Mouse (Mus musculus) testis, adult 2 months (tissue): ENCODE results near the gene Dhh. TPM values are rescaled to one million over a fixed set of nuclear protein-coding genes. Genes with fewer than 3 reads are reported as not detected.

Source experiments
- H3K27ac ChIP-seq: fragments of 200-500 bp; 2 replicates; pipeline ENCODE4 v1.5.1; 2012; ENCODE audit warnings: low read depth, low read length; ENCODE audit not compliant: control insufficient read depth, insufficient read depth
- H3K27me3 ChIP-seq: fragments of 200-500 bp; 2 replicates; pipeline ENCODE4 v1.6.1; 2012; ENCODE audit warnings: mild to moderate bottlenecking, low read length, moderate library complexity; ENCODE audit not compliant: control insufficient read depth, insufficient read depth
- H3K36me3 ChIP-seq: fragments of 200-500 bp; 2 replicates; pipeline ENCODE4 v1.6.1; 2012; ENCODE audit warnings: mild to moderate bottlenecking, low read length; ENCODE audit not compliant: control insufficient read depth, insufficient read depth
- H3K4me1 ChIP-seq: fragments of 200-500 bp; 2 replicates; pipeline ENCODE4 v1.6.1; 2012; ENCODE audit warnings: low read length; ENCODE audit not compliant: control insufficient read depth, insufficient read depth
- H3K4me3 ChIP-seq: fragments of 200-500 bp; 2 replicates; pipeline ENCODE4 v1.5.1; 2012; ENCODE audit warnings: low read depth, mild to moderate bottlenecking, low read length, moderate library complexity, mixed read lengths; ENCODE audit not compliant: control insufficient read depth
- CTCF ChIP-seq: fragments of 200-500 bp; IDR thresholded peaks from 2 replicates; pipeline ENCODE4 v1.5.1; 2012; ENCODE audit warnings: low read depth, mild to moderate bottlenecking, inconsistent platforms, low read length, moderate library complexity; ENCODE audit not compliant: control insufficient read depth, insufficient read depth, insufficient replicate concordance
- POLR2A ChIP-seq: fragments of 200-500 bp; IDR thresholded peaks from 2 replicates; pipeline ENCODE4 v1.6.1; 2012; ENCODE audit warnings: low read depth, mild to moderate bottlenecking, inconsistent platforms, low read length, moderate library complexity; ENCODE audit not compliant: control insufficient read depth
- polyA plus RNA-seq: library from polyadenylated mRNA; depleted of rRNA; stranded (reverse); fragments of >200 nt; gene quantifications from 2 replicates; pipeline ENCODE4 v1.2.3, GENCODE M21; 2012

Gene Dhh
- polyA plus RNA-seq, 1 experiment = 10.8 TPM

- Histone ChIP-seq H3K27ac (peak within 1 kb of the TSS; percentile 47), H3K4me1 (peaks cover 34% of the 10 kb centered on the region), H3K4me3 (peak within 1 kb of the TSS; percentile 47), H3K27me3 (no peaks in the 10 kb centered on the region; the same call in none of the 2 replicates), H3K36me3 (no peaks in the 10 kb centered on the region)
- TF ChIP-seq CTCF (no peak), POLR2A (peak; percentile 46)
Observed at GRCm38 (mm10) chr15:98893940-98894745, 4.2 kb downstream of the Dhh start, which contains the start of gene Rhebl1. Rhebl1 (minus strand) TSS chr15:98894540.

- peaks cover 34% of the 10 kb centered on the region for H3K4me1 ChIP-seq
- peak overlapping the region; percentile 47 for H3K4me3 ChIP-seq
- TF ChIP-seq CTCF = no peak
- H3K27ac ChIP-seq = 0 out of 2 replicates have a peak overlapping the region, but pooled peaks have one; percentile 5
- H3K36me3 ChIP-seq = no peaks in the 10 kb centered on the region
- H3K27me3 ChIP-seq = no peaks in the 10 kb centered on the region; the same call in none of the 2 replicates
Observed at GRCm38 (mm10) chr15:98893036-98893435, 5.3 kb downstream of the Dhh start.

DNA sequence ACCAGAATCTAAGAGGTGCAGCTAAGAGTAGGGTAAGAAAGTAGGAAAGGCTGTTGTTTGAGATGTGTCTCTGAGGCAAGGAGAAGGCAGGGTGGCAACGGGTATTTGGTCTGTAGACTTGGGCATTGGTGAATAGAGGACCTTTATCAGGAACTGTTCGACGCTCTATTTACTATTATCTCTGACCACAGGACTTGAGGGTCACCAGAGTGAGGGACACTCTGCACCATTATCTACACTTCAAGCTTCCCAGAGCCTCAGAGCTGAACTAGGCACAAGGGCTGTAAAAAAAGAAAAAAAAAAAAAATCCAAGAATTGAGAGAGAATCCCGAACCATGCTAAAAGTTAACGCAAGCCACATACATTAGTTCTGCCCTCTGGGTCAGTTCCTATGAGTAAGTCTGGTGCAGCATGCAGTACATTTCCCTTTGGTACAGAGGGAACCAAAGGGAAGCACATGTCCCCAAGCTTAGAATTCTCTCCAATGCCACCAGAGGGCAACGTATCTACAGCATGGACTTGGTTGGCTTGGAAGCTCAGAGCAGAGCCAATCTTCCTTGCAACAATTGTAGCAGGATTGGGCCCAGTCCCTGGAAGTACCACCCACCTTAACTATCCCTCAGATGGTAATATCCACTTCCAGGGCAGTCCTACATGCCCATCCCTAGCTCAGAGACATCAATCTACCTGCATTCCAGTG, 6.3 kb downstream of the Dhh start:
- peak; percentile 44; the same call in 1 of the 2 replicates for TF ChIP-seq CTCF
- TF ChIP-seq POLR2A = no peak
- Histone ChIP-seq H3K4me1 (peaks cover 34% of the 10 kb centered on the region), H3K4me3 (no peak overlapping the region), H3K27ac (peak overlapping the region; percentile 45), H3K27me3 (no peaks in the 10 kb centered on the region; the same call in 1 of the 2 replicates), H3K36me3 (no peaks in the 10 kb centered on the region)

- Histone ChIP-seq H3K4me3 (peak overlapping the region; percentile 2), H3K36me3 (no peaks in the 10 kb centered on the region), H3K27me3 (no peaks in the 10 kb centered on the region), H3K4me1 (peaks cover 34% of the 10 kb centered on the region), H3K27ac (no peak overlapping the region)
- TF ChIP-seq CTCF (no peak), POLR2A (no peak)
Observed at GRCm38 (mm10) chr15:98891198-98891742, 7.1 kb downstream of the Dhh start.

GRCm38 (mm10) chr15:98887526-98887925, 10.8 kb downstream of the Dhh start:
- Histone ChIP-seq H3K27me3 (no peaks in the 10 kb centered on the region), H3K36me3 (no peaks in the 10 kb centered on the region)

DNA sequence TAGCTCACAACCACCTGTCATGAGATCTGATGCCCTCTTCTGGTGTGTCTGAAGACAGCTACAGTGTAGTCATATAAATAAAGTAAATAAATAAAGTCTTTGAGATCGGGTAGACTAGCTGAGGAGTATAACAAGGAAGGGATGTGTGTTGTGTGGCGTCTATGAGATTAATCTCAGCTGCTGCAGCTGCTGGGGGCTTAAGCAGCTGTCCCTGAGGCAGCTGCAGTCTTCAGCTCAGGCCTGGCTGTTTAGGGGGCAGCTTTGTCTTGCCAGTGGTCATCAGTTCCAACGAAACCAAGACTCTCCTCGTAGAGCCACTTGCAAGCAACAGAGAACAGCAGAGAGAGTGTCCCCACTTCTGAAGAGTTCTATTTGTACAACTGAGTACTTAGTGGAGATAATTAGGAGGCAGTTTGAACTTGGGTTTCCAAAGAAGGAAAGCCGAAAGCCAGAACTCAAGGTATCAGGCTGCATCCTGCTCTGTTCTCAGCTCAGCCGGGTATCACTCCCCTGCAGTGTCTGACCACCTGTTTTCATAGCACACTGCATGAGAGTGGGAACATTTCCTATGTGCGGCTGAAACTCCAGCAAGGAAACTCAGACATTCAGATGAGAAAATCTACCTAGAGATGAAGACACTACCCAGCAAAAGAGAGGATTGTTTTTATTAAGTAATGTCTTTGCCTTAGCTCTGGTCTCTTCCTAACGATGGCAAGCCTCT, 11.5 kb downstream of the Dhh start:
- no peak overlapping the region for H3K4me3 ChIP-seq
- no peak overlapping the region for H3K27ac ChIP-seq
- no peaks in the 10 kb centered on the region for H3K27me3 ChIP-seq
- peaks cover 5% of the 10 kb centered on the region for H3K4me1 ChIP-seq
- TF ChIP-seq POLR2A (no peak), CTCF (no peak)
- H3K36me3 ChIP-seq = no peaks in the 10 kb centered on the region

More at GRCm38 (mm10) chr15:98887526-98887925, 10.8 kb downstream of the Dhh start:
- no peak for TF ChIP-seq CTCF
- no peak for TF ChIP-seq POLR2A
- Histone ChIP-seq H3K27ac (no peak overlapping the region), H3K4me3 (no peak overlapping the region), H3K4me1 (peaks cover 8% of the 10 kb centered on the region)

DNA sequence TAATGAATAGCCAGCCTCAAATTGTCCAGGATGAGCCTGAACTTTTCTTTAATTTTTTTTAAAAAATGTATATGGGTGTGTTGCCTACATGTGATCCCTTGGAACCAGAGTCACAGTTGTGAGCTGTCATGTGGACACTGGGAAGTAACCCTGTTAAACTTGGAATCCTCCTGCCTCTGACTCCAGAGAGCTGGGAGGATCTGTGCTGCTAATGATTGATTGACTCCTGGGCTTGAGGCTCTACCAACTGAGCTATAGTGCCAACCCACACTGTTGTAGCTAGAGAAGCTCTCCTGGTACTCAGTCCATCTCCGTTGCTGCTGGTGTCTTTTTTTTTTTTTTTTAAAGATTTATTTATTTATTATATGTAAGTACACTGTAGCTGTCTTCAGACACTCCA, 14.2 kb downstream of the Dhh start:
- Histone ChIP-seq H3K4me3 (no peak overlapping the region), H3K27me3 (no peaks in the 10 kb centered on the region), H3K4me1 (no peaks in the 10 kb centered on the region; the same call in 1 of the 2 replicates), H3K36me3 (no peaks in the 10 kb centered on the region), H3K27ac (no peak overlapping the region)
- TF ChIP-seq POLR2A = no peak
- no peak for TF ChIP-seq CTCF
